Mouse (Mus musculus) forebrain, embryonic 13.5 days (tissue): ENCODE measurements around the gene Rrm1. TPM values are rescaled to one million over a fixed set of nuclear protein-coding genes. Genes with fewer than 3 reads are reported as not detected.
"Not testable (repeated sequence)": the region's sequence is repeated elsewhere in the genome, so short reads cannot be mapped to it uniquely, and the experiment has no call there.

Experiments used
- ATAC-seq: fragments of 200-750 bp; cut with Nextera tagmentation; 2 replicates; pipeline ENCODE4 v1.8.0; 2017
- H3K27ac ChIP-seq: fragments of 300-500 bp; sonication (generic); 2 replicates; pipeline ENCODE4 v1.5.1; 2015; ENCODE audit warnings: inconsistent platforms, mild to moderate bottlenecking, moderate library complexity
- H3K27me3 ChIP-seq: fragments of 300-500 bp; sonication (generic); 2 replicates; pipeline ENCODE4 v1.6.1; 2015; ENCODE audit warnings: mild to moderate bottlenecking, inconsistent platforms
- H3K36me3 ChIP-seq: fragments of 300-500 bp; sonication (generic); 2 replicates; pipeline ENCODE4 v1.6.1; 2015; ENCODE audit warnings: mild to moderate bottlenecking, inconsistent platforms; ENCODE audit not compliant: poor library complexity, severe bottlenecking
- H3K4me1 ChIP-seq: fragments of 300-500 bp; sonication (generic); 2 replicates; pipeline ENCODE4 v1.6.1; 2015; ENCODE audit warnings: inconsistent platforms
- H3K4me2 ChIP-seq: fragments of 300-500 bp; sonication (generic); 2 replicates; pipeline ENCODE4 v1.6.1; 2015; ENCODE audit warnings: inconsistent platforms, mild to moderate bottlenecking, moderate library complexity
- H3K4me3 ChIP-seq: fragments of 300-500 bp; sonication (generic); 2 replicates; pipeline ENCODE4 v1.5.1; 2015; ENCODE audit warnings: mild to moderate bottlenecking, inconsistent platforms
- H3K9ac ChIP-seq: fragments of 300-500 bp; sonication (generic); 2 replicates; pipeline ENCODE4 v1.6.1; 2015; ENCODE audit warnings: mild to moderate bottlenecking, inconsistent platforms
- H3K9me3 ChIP-seq: fragments of 300-500 bp; sonication (generic); replicated peaks from 2 replicates; pipeline ENCODE4 v1.6.1; 2016; ENCODE audit warnings: inconsistent platforms
- WGBS: fragments of 180-500 bp; shearing (Covaris S2); methylation state at CpG from one replicate; pipeline ENCODE4 v1.1.7; 2015; 5-methylcytosine and 5-hydroxymethylcytosine counted together
- polyA plus RNA-seq: library from polyadenylated mRNA; unstranded; fragments of >200 nt; fragmentation: Nextera tagmentation; extraction: Ambion mirVana; gene quantifications from 2 replicates; pipeline ENCODE4 v1.2.1, GENCODE M21; 2015

Gene Rrm1
- 151 and 171 TPM in 2 replicates for polyA plus RNA-seq

DNA sequence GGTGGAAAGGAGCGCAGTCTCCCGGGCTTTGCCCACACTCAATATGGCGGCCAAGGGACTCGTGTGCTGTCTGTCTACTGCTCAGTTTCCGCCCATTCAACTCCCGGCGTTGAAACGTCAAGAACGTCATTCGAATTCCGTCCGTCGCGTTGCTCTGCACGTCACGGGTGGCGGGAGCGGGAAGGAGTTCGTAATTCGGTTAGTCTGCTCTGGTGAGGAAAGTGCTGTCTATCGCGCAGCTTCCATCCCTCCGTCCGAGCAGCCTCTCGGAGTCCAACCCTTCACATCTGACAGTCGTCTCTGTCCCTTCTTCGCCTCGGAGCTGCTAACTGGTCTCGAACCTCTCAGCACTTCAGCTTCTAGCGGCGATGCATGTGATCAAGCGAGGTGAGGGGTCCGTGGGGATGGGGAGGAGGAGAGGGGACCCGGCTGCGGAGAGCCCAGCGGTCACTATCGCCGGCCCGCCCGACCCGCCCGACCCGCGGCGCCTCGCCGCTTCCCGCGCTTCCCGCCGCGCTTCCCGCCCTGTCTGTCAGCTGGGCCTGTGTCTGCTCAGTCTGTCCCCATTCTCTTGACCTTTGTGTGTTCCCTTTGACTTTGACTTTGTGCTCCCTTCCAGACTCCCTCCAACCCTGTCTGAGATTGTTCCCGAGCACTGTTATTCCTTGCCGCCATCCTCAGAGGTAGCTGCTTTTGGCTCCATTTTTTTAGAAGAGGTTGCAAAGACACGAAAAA lies at the start of gene Rrm1:
Gene Rrm1, plus strand, starts transcription at position 39 of the 735 bp plus-strand sequence.
- Histone ChIP-seq H3K9ac (peak within 1 kb of the TSS; percentile 85), H3K27ac (peak within 1 kb of the TSS; percentile 74), H3K4me3 (peak within 1 kb of the TSS; percentile 75), H3K27me3 (peaks cover 3% of the 10 kb centered on the region; the same call in 1 of the 2 replicates), H3K4me2 (peak within 1 kb of the TSS; percentile 60), H3K4me1 (peaks cover 24% of the 10 kb centered on the region), H3K36me3 (peaks cover 23% of the 10 kb centered on the region), H3K9me3 (no peaks in the 10 kb centered on the region)
- peak; percentile 100 for ATAC-seq
- WGBS = under 1% methylated on average over 36 of the region's 56 CpGs

DNA sequence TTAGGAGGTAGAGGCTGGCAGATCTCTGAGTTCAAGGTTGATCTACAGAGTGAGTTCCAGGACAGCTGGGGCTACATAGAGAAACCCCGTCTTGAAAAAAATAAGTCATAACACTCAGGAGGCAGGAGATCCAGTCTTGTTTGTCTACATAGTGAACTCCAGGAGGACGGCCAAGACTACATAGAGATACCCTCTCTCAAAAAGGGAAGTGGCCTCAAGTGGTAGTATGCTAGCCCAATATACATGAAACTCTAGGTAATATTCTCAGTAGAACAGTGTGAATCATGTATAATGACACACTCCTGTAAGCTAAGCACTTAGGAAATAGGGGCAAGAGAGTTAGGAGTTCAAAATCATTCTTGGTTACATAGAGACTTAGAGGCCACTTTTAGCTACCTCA lies 47.6 kb upstream of the Rrm1 start:
- Histone ChIP-seq H3K4me2 (no peak overlapping the region), H3K36me3 (no peaks in the 10 kb centered on the region), H3K9me3 (no peaks in the 10 kb centered on the region), H3K4me1 (peaks cover 7% of the 10 kb centered on the region; the same call in 1 of the 2 replicates), H3K27ac (no peak overlapping the region), H3K9ac (no peak overlapping the region), H3K4me3 (no peak overlapping the region), H3K27me3 (no peaks in the 10 kb centered on the region)
- ATAC-seq = no peak
- WGBS = 92% methylated on average over 2 of the region's 2 CpGs

DNA sequence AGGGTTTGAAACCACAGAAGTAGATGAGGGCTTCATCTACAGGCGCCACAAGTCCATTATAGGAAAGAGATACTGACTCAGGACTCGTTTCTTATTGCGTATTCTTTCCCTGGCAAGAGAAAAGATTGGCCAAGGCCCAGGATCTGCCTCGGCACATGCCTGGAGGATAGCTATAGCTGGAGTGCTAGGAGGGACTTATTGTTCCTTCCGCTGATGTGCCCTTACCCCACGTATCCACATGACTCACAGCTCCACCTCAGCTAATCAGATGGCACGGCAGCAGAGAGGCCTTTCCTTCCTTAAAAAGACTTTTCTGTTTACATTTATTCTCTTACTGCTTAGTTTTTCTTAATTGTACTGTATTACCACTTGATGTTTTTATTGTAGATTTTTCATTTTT lies 45.6 kb upstream of the Rrm1 start:
- Histone ChIP-seq H3K27me3 (no peaks in the 10 kb centered on the region), H3K4me2 (no peak overlapping the region), H3K9me3 (no peaks in the 10 kb centered on the region), H3K4me3 (no peak overlapping the region), H3K27ac (no peak overlapping the region), H3K4me1 (peaks cover 8% of the 10 kb centered on the region; the same call in 1 of the 2 replicates), H3K9ac (no peak overlapping the region), H3K36me3 (no peaks in the 10 kb centered on the region)
- ATAC-seq = no peak
- 81% methylated on average over 7 of the region's 7 CpGs for WGBS

DNA sequence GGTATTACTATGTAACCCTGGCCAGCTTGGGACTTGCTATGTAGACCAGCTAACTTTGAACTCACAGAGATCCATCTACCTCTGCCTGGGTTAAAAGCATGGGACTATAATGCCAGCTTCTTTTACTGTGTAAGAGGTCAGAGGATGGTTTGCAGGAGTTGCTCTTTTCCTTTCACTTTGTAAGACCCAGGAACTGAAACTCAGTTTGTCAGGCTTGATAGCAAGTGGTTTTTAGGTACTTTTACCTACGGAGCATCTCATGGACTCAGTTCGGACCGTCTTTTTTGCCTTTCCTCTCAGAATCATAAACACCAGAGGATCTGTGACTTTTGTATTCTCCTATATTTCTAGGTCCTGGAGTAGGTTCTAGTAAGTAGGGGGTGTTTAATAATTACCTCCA lies 45.2 kb upstream of the Rrm1 start:
- Histone ChIP-seq H3K4me1 (peaks cover 8% of the 10 kb centered on the region; the same call in 1 of the 2 replicates), H3K4me3 (no peak overlapping the region), H3K4me2 (no peak overlapping the region), H3K27me3 (no peaks in the 10 kb centered on the region), H3K27ac (no peak overlapping the region), H3K9ac (no peak overlapping the region), H3K9me3 (no peaks in the 10 kb centered on the region), H3K36me3 (no peaks in the 10 kb centered on the region)
- ATAC-seq = no peak
- 96% methylated on average over 3 of the region's 3 CpGs for WGBS

DNA sequence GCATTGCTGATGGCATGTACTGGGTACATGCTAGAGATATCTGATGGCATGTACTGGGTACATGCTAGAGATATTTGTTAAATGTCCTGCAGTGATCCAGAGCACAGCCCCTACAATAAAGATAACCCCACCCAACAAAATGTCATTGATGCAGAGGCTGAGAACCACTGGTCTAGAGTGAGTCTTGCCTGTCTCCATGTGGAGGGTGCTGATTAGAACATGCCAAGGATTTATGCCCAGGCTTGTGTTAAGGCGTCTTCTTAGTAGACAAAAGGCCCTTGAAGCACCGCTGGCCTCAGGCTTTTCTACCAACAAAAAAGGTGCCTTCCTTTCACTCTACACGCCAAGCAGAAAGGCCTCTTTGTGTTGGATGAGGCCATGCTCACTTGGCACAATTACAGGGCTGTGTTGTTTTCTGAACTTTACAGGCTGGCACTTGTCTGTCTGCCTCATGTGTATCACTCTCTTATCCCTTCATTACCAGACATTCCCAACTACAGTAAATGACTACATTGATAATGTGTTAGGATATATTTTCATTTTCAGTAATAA lies 42.2 kb upstream of the Rrm1 start:
- no peak for ATAC-seq
- no peaks in the 10 kb centered on the region for H3K9me3 ChIP-seq
- H3K4me1 ChIP-seq = peaks cover 8% of the 10 kb centered on the region; the same call in 1 of the 2 replicates
- no peak overlapping the region for H3K4me2 ChIP-seq
- H3K27ac ChIP-seq = no peak overlapping the region; the same call in 1 of the 2 replicates
- no peak overlapping the region for H3K9ac ChIP-seq
- no peaks in the 10 kb centered on the region for H3K36me3 ChIP-seq
- no peaks in the 10 kb centered on the region for H3K27me3 ChIP-seq
- H3K4me3 ChIP-seq = no peak overlapping the region
- WGBS = 9% methylated on average over 3 of the region's 3 CpGs

DNA sequence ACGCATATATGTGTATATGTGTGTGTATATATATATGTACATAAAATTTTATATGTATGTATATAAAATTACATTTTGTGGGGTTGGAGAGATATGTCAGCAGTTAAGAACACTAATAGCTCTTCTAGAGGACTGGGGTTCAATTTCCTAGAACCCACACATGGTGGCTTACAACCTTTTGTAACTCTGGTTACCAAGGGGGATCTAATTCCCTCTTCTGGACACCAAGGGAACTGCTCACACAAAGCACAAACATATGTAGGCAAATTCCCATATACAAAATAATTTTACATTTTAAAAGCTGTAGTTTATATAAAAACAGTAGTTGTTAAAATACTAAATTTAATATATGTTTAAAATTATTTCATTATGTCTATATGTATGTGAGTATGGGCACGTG lies 37.4 kb upstream of the Rrm1 start:
- Histone ChIP-seq H3K4me3 (no peak overlapping the region), H3K4me2 (no peak overlapping the region), H3K27me3 (no peaks in the 10 kb centered on the region), H3K4me1 (peaks cover 3% of the 10 kb centered on the region; the same call in 1 of the 2 replicates), H3K36me3 (no peaks in the 10 kb centered on the region), H3K27ac (no peak overlapping the region), H3K9me3 (no peaks in the 10 kb centered on the region), H3K9ac (no peak overlapping the region)
- no peak for ATAC-seq
- WGBS = 89% methylated on average over 2 of the region's 2 CpGs

DNA sequence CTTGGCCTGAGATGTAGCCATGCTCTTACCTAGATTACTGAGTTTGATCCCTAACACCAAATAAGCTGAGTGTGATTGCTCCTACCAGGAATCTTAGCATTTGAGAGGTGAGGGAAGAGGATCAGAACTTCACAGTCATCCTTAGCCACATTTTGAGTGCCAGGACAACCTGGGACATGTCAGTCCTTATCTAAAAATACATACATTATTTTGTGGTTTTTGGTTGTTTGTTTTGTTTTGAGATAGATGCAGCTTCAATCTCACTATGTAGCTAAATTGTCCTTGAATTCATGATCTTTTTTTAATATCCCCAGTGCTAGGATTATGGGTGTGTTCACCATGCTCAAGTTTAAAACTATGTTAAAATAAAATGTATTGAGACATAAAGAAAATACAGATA lies 34.1 kb upstream of the Rrm1 start:
- Histone ChIP-seq H3K4me3 (no peak overlapping the region), H3K4me2 (no peak overlapping the region), H3K27ac (no peak overlapping the region), H3K4me1 (no peaks in the 10 kb centered on the region), H3K9me3 (no peaks in the 10 kb centered on the region), H3K9ac (no peak overlapping the region), H3K27me3 (no peaks in the 10 kb centered on the region), H3K36me3 (no peaks in the 10 kb centered on the region)
- ATAC-seq = no peak

DNA sequence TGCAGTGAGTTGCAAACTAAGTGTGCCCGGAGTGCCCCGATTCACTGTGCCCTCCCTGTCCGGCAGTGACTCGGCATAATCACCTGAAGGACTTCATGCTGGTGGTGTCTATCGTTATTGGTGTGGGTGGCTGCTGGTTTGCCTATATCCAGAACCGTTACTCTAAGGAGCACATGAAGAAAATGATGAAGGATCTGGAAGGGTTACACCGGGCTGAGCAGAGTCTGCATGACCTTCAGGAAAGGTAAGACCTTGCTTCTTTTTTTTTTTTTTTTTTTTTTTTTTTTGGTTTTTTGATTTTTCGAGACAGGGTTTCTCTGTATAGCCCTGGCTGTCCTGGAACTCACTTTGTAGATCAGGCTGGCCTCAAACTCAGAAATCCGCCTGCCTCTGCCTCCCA lies 26.2 kb upstream of the Rrm1 start:
- not testable (repeated sequence) for H3K4me1 ChIP-seq, H3K4me3 ChIP-seq, ATAC-seq, H3K27ac ChIP-seq, H3K27me3 ChIP-seq, H3K36me3 ChIP-seq, H3K4me2 ChIP-seq, H3K9ac ChIP-seq, H3K9me3 ChIP-seq
- WGBS = 89% methylated on average over 9 of the region's 9 CpGs

DNA sequence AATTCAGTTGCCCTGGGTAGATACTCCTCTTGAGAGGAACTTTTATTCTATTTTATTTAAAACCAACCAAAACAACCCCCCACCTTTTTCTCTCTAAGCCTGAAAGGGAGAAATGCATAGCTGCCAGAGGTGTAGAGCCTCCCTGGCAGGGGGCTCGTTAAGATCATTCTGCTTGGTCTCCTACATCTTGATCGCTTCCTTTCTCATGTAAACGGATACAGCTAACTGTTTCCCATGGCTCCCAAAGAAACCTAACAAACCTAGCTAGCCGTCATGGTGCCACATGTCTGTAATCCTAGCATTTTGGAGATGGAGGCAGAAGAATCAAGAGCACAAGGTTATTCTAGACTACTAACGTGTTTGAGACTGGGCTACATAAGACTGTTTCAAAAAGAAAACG lies 25.7 kb upstream of the Rrm1 start:
- Histone ChIP-seq H3K27ac (no peak overlapping the region), H3K27me3 (no peaks in the 10 kb centered on the region), H3K4me1 (no peaks in the 10 kb centered on the region), H3K4me2 (no peak overlapping the region), H3K36me3 (no peaks in the 10 kb centered on the region), H3K9ac (no peak overlapping the region), H3K9me3 (no peaks in the 10 kb centered on the region), H3K4me3 (no peak overlapping the region)
- WGBS = 32% methylated on average over 6 of the region's 6 CpGs
- ATAC-seq = no peak

DNA sequence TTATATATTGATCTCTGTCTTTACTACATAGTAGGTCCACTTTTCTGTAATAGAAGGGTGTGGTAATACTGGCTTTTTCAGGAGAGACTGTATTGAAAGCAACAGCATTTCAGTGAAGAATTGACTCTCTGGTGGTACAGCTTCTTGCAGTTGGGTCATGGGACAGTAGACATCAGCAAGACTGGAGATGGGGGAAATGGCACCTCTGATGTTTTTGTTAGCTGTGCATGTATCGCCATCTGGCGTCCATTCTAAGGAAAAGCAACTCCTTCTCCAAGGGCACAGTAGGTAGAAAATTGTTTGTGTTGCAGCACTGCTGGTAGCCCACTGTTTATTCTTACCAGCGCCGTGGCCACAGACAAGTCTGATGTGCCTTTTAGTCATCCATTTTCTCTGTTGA lies 24.1 kb upstream of the Rrm1 start:
- Histone ChIP-seq H3K4me1 (no peaks in the 10 kb centered on the region), H3K4me2 (no peak overlapping the region), H3K9ac (no peak overlapping the region), H3K27ac (no peak overlapping the region), H3K4me3 (no peak overlapping the region), H3K36me3 (no peaks in the 10 kb centered on the region), H3K27me3 (no peaks in the 10 kb centered on the region), H3K9me3 (no peaks in the 10 kb centered on the region)
- 9% methylated on average over 4 of the region's 4 CpGs for WGBS
- peak; percentile 78 for ATAC-seq

DNA sequence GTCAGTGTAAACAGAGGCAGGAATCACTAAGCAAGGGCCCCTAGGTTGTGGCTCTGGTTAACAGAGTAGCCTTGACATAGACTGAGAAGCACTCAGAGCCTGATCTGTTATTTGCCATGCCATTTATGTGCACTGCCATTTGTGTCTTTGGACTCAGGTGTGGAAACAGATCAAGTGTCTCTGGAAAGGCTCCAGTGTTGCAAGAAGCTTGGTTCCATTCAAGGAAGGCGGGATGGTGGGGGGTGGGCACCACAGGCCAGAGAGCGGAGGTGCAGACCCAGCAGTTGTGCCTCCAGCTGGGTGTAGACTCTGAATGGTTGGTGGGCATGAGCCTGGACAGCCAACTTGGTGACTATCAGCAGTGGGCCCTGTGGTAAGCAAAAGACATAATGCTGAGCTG lies 19.5 kb upstream of the Rrm1 start:
- Histone ChIP-seq H3K27me3 (no peaks in the 10 kb centered on the region), H3K4me2 (no peak overlapping the region), H3K36me3 (no peaks in the 10 kb centered on the region), H3K9me3 (no peaks in the 10 kb centered on the region), H3K4me1 (no peaks in the 10 kb centered on the region), H3K9ac (no peak overlapping the region; the same call in 1 of the 2 replicates), H3K4me3 (no peak overlapping the region), H3K27ac (no peak overlapping the region)
- WGBS = 95% methylated on average over 2 of the region's 2 CpGs
- no peak for ATAC-seq

DNA sequence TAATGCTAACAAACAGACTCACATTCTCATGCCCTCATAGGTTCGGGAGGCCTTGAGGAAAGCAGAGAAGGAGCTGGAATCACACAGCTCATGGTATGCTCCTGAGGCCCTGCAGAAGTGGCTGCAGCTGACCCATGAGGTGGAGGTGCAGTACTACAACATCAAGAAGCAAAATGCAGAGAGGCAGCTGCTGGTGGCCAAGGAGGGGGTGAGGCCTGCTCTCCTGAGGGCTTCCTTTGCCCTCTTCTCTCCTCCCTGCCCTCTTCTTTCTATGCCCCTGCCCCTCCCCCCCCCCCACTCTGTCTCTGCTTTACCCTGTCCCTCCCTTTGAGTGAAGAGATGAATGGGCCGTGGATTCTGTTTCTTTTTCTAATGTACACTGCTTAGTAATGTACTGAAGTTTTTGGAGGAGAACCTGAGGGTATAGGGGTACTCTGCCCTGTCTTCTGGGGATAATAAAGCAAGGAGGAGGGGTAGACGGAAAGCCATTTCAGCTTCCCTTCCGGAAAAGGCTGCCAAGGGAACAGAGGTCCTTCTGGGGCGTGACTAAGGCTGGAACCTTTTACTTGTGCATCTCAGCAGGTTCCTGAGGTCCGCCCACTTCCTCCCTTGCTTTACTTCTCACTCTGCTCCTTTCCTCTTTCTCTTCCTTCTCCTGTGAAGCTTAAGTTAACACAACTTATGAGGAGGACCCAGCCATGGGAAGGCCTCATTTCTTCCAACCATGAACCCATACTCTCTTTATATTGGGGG lies 15.4 kb upstream of the Rrm1 start:
- no peak for ATAC-seq
- no peaks in the 10 kb centered on the region for H3K4me1 ChIP-seq
- no peak overlapping the region for H3K4me2 ChIP-seq
- H3K27me3 ChIP-seq = no peaks in the 10 kb centered on the region
- WGBS = 52% methylated on average over 6 of the region's 6 CpGs
- no peaks in the 10 kb centered on the region for H3K9me3 ChIP-seq
- H3K36me3 ChIP-seq = no peaks in the 10 kb centered on the region; the same call in 1 of the 2 replicates
- H3K4me3 ChIP-seq = no peak overlapping the region
- no peak overlapping the region for H3K27ac ChIP-seq
- H3K9ac ChIP-seq = no peak overlapping the region
